Mouse (Mus musculus): ENCODE results near the gene Fam19a5.

The Fam19a5 gene

GRCm38 (mm10) chr15:87668112-87668511 lies 124.0 kb downstream of the Fam19a5 start:
- no peak for DNase-seq

- no peak for DNase-seq
These were observed 127.8 kb downstream of the Fam19a5 start for GRCm38 (mm10) chr15:87671929-87672328.

- no peak for DNase-seq
These were observed 134.6 kb downstream of the Fam19a5 start for GRCm38 (mm10) chr15:87678711-87679110.

GRCm38 (mm10) chr15:87682410-87682809 lies 138.3 kb downstream of the Fam19a5 start:
- DNase-seq: no peak

GRCm38 (mm10) chr15:87686415-87687040 lies 142.4 kb downstream of the Fam19a5 start:
- no peak for DNase-seq

GRCm38 (mm10) chr15:87691271-87691955 lies 147.3 kb downstream of the Fam19a5 start:
- no peak for DNase-seq

GRCm38 (mm10) chr15:87691958-87692357 lies 147.9 kb downstream of the Fam19a5 start:
- DNase-seq: no peak

- no peak for DNase-seq
These were observed 148.3 kb downstream of the Fam19a5 start for GRCm38 (mm10) chr15:87692394-87692793.

GRCm38 (mm10) chr15:87692865-87693513 lies 148.9 kb downstream of the Fam19a5 start:
- no peak for DNase-seq

- DNase-seq: no peak
These were observed 153.4 kb downstream of the Fam19a5 start for GRCm38 (mm10) chr15:87697433-87697996.

GRCm38 (mm10) chr15:87698562-87699320 lies 154.6 kb downstream of the Fam19a5 start:
- no peak for DNase-seq

GRCm38 (mm10) chr15:87702821-87703220 lies 158.7 kb downstream of the Fam19a5 start:
- DNase-seq: no peak

- DNase-seq: no peak
These were observed 159.2 kb downstream of the Fam19a5 start for GRCm38 (mm10) chr15:87703334-87703733.

GRCm38 (mm10) chr15:87711790-87712189 lies 167.7 kb downstream of the Fam19a5 start:
- DNase-seq: no peak

- no peak for DNase-seq
These were observed 168.1 kb downstream of the Fam19a5 start for GRCm38 (mm10) chr15:87712221-87712620.

- DNase-seq: no peak
These were observed 171.1 kb downstream of the Fam19a5 start for GRCm38 (mm10) chr15:87715037-87715676.

- no peak for DNase-seq
These were observed 173.0 kb downstream of the Fam19a5 start for GRCm38 (mm10) chr15:87717056-87717455.

GRCm38 (mm10) chr15:87723455-87723986 lies 179.4 kb downstream of the Fam19a5 start:
- no peak for DNase-seq

- no peak for DNase-seq
These were observed 182.6 kb downstream of the Fam19a5 start for GRCm38 (mm10) chr15:87726657-87727236.

- no peak for DNase-seq
These were observed 192.2 kb downstream of the Fam19a5 start for GRCm38 (mm10) chr15:87736345-87736744.

- DNase-seq: no peak
These were observed 211.4 kb downstream of the Fam19a5 start for GRCm38 (mm10) chr15:87755482-87755881.

- no peak for DNase-seq
These were observed 221.8 kb downstream of the Fam19a5 start for GRCm38 (mm10) chr15:87765876-87766275.

Data from thymus, postnatal 14 days (tissue).